Comparison of ENCODE assay signal across 8 mouse cellular contexts in genomic region chr7:46396231-46396927, GRCm38 (mm10). TPM values are rescaled to one million over a fixed set of nuclear protein-coding genes. Genes with fewer than 3 reads are reported as not detected.
DNase-seq lines count a peak whose midpoint lies in the region; ATAC-seq and TF ChIP-seq lines count a peak whose summit lies in the region.

TSS of gene Kcnc1 (plus strand) at chr7:46396497.

- POLR2A ChIA-PET in Patski (lab: Charles Lee): no interaction called here

- CTCF ChIA-PET in Patski (lab: Charles Lee): interaction anchor here (0.8 to 8.8 kb wide), 3 partner anchors 165 to 211 kb away, joined by 3 to 106 read pairs (median 4); no protein-coding TSS in a partner anchor

- peaks cover 50% of the 10 kb centered on the region for H3K4me1 ChIP-seq in hindbrain, embryonic 15.5 days (replicated peaks)

- H3K4me3 ChIP-seq in hindbrain, embryonic 15.5 days: peak within 1 kb of the TSS; percentile 95

- H3K4me2 ChIP-seq in hindbrain, embryonic 15.5 days: peak within 1 kb of the TSS; percentile 84

- under 1% methylated on average over 49 of the region's 93 CpGs for WGBS in hindbrain, embryonic 15.5 days

- peak within 1 kb of the TSS; percentile 99 for H3K9ac ChIP-seq in hindbrain, embryonic 15.5 days

- H3K27ac ChIP-seq in hindbrain, embryonic 15.5 days (replicated peaks): peak within 1 kb of the TSS; percentile 91

- no peaks in the 10 kb centered on the region for H3K9me3 ChIP-seq in hindbrain, embryonic 15.5 days

- no peak for TF ChIP-seq CTCF in Patski (IDR thresholded peaks at IDR 0.05)

- no peak for DNase-seq in Patski (ENCODE audit: low read depth, low spot score)
- peak; percentile 91 for DNase-seq in cerebellum, adult 9-11 months
- peak; percentile 65 to 71 for DNase-seq in frontal cortex, postnatal 36 days (ENCODE audit: low spot score in 2 of 2)
- peak; percentile 48 for DNase-seq in left cerebral cortex, adult 11 months (ENCODE audit: low spot score)
- DNase-seq in lung, postnatal 36 days: peak; percentile 69
- peak; percentile 79 for DNase-seq in right cerebral cortex, adult 18-20 months
- peak; percentile 67 for DNase-seq in urinary bladder, adult 2 months (ENCODE audit: low spot score)

- in situ Hi-C loops in Patski (cut with MboI; ENCODE audit: low pct_unique_long_range_greater_than_20kb): loop anchor here (10.0 kb wide), 1 partner anchor 168 kb away; no protein-coding TSS in a partner anchor

- peaks cover 47% of the 10 kb centered on the region for H3K27me3 ChIP-seq in Patski
- H3K27me3 ChIP-seq in hindbrain, embryonic 15.5 days: peaks cover 13% of the 10 kb centered on the region

- peak; percentile 84 for ATAC-seq in Patski
- ATAC-seq in hindbrain, embryonic 15.5 days (ENCODE audit: low FRiP score, low read depth): peak; percentile 76

- H3K36me3 ChIP-seq in hindbrain, embryonic 15.5 days: no peaks in the 10 kb centered on the region

RNA-seq across cellular contexts. Expression of gene Kcnc1, which starts in this region (rescaled TPM):
- polyA plus RNA-seq in Patski (2021): 0.01 TPM
- 19.2 and 23.9 TPM in 2 replicates for polyA plus RNA-seq in hindbrain, embryonic 15.5 days (2015; fragmentation: Nextera tagmentation; extraction: Ambion mirVana)
- polyA plus RNA-seq in urinary bladder, adult 2 months (2012; rRNA removed): 0.19 and 0.34 TPM in 2 replicates

Comparison
In these comparisons a context has a peak if more than half of its experiments do, and no peak if none do; other contexts are left out.
1. RNA of gene Kcnc1 (polyA plus RNA-seq): 19.2 to 23.9 TPM in hindbrain, embryonic 15.5 days; 0.19 to 0.34 TPM in urinary bladder, adult 2 months and 0.01 TPM in Patski (single experiment); every median in the first group is over 10 times any median in the second.
2. Peak in ATAC-seq in Patski; RNA of the gene not detected or under 1 TPM.
3. Peak in DNase-seq in urinary bladder, adult 2 months; RNA of the gene not detected or under 1 TPM.